Mouse (Mus musculus): ENCODE results near the gene Steap3. TPM values are rescaled to one million over a fixed set of nuclear protein-coding genes. Genes with fewer than 3 reads are reported as not detected.

The Steap3 gene
- polyA plus RNA-seq, 1 experiment from 2014 or later = 2.6 TPM

DNA sequence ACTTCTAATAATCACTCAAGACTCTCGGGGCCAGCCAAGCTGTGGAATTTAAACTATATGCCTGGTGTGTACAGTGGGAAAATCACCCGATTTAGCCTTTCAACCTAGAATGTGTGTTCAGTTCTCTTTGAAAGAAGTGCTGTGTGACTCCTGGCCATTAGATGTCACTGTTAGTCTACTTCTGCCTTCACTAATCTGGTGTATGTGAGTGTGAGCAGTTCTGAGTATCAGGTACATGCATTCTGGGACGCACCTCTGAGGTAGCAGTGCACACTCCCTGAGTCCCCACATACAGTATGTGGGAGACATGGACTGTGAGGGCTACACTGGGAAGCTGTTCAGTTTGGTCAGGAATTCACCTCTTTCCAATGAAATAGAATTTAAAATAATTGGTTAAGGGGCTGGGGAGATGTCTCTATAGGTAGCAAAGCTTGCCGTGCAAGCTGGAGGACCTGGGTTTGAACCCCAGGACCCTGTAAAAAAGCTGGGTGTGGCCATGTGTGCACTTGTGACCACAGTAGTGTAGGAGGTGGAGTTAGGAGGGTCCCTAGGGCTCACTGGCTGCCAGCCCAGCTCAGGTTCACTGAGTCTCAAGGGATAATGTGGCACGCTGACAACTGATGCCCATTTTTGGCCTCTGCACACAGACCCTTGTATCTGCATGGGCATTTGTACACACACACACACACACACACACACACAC, 100.5 kb downstream of the Steap3 start:
- Histone ChIP-seq H3K4me2 (replicated peaks) (no peak overlapping the region), H3K9me3 (no peaks in the 10 kb centered on the region), H3K4me3 (no peak overlapping the region), H3K27ac (no peak overlapping the region), H3K36me3 (no peaks in the 10 kb centered on the region), H3K9ac (no peak overlapping the region), H3K4me1 (no peaks in the 10 kb centered on the region), H3K27me3 (no peaks in the 10 kb centered on the region)
- no peak for ATAC-seq (ENCODE audit: insufficient number of reproducible peaks, insufficient read depth, low FRiP score, low TSS enrichment)
- 59% methylated on average over 5 of the region's 5 CpGs for WGBS

DNA sequence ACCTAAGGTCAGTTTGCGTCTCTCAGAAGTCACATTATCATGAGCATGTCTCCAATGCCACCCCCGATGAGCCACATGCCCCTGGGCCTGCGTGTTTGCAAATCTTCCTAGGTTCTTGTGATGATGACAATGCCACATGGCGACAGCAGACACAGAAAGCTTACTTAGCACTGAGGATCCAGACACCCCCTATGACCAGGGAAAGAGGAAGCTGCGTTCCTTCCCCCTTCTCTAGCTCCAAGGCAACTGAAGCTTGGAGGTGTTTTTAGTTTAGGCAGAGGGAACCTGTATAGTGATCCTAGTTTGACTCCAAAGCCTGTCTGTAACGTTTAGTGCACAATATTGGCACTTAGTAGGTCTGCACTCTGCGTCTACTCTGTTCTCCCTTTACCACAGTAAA, 102.2 kb downstream of the Steap3 start:
- Histone ChIP-seq H3K36me3 (no peaks in the 10 kb centered on the region), H3K4me2 (replicated peaks) (no peak overlapping the region), H3K9ac (no peak overlapping the region), H3K4me1 (no peaks in the 10 kb centered on the region), H3K27me3 (no peaks in the 10 kb centered on the region), H3K9me3 (no peaks in the 10 kb centered on the region), H3K4me3 (no peak overlapping the region), H3K27ac (no peak overlapping the region)
- ATAC-seq (ENCODE audit: insufficient number of reproducible peaks, insufficient read depth, low FRiP score, low TSS enrichment) = no peak
- WGBS = 81% methylated on average over 7 of the region's 7 CpGs

DNA sequence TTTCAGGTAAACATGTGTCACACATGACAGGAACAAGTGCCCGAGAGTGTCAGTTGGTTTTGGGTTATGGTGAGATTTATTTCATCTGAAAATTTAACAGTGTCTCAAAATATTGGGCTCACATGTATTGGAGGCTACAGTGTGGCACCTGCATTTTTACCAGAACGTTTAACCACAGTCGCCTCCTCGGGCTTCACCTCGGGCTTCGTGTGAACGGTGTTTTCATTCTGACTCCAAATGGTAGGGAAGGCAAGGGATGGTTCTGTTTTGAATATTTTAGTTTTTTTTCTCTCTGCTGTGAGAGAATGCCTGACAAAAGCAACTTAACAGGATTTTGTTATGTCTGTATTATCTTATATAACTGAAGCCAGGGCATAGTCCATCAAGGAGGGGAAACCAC, 103.8 kb downstream of the Steap3 start:
- Histone ChIP-seq H3K4me1 (no peaks in the 10 kb centered on the region), H3K4me2 (replicated peaks) (no peak overlapping the region), H3K27me3 (no peaks in the 10 kb centered on the region), H3K36me3 (no peaks in the 10 kb centered on the region), H3K27ac (no peak overlapping the region), H3K9ac (no peak overlapping the region), H3K4me3 (no peak overlapping the region), H3K9me3 (no peaks in the 10 kb centered on the region)
- WGBS = 81% methylated on average over 7 of the region's 7 CpGs
- no peak for ATAC-seq (ENCODE audit: insufficient number of reproducible peaks, insufficient read depth, low FRiP score, low TSS enrichment)

DNA sequence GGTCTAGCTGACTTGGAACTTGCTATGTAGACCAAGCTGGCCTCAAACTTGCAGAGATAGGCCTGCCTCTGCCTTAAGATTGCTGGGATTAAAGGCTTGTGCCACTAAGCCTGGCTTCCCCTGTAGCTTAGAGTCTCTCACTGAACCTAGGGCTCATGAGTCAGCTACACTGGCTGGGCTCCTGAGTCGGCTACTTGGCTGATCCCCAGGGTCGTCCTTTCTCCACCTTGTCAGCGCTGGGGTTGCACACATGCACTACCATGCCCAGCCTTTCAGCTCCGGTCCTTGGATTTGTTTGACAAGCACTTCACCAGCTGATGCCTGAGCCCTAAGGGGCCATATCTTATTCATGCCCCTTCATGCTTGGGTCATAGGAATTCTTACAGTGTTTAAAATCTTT, 104.5 kb downstream of the Steap3 start:
- no peak overlapping the region for H3K4me2 ChIP-seq (replicated peaks)
- H3K27me3 ChIP-seq = no peaks in the 10 kb centered on the region
- no peak for ATAC-seq (ENCODE audit: insufficient number of reproducible peaks, insufficient read depth, low FRiP score, low TSS enrichment)
- H3K4me3 ChIP-seq = no peak overlapping the region
- H3K36me3 ChIP-seq = no peaks in the 10 kb centered on the region
- no peak overlapping the region for H3K9ac ChIP-seq
- H3K4me1 ChIP-seq = no peaks in the 10 kb centered on the region
- H3K27ac ChIP-seq = no peak overlapping the region
- 62% methylated on average over 4 of the region's 4 CpGs for WGBS
- H3K9me3 ChIP-seq = no peaks in the 10 kb centered on the region

DNA sequence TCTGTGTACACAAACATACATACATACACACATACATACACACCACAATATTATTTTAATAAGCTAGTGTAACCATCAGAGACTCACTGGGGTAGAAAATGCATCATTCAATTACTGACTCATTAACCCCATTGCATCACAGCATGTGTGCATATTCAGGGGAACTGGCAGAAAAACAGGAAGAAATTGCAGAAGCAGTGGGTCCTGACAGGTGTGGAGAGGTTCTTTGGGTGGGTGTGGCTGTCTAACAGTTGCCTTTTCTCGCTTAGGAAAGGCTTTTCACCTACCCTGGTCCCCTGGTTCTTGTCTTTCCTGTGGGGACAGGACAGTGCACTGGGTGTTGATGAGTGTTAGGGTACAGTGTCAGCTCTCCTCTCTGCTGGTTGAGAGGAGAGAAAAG, 109.9 kb downstream of the Steap3 start:
- no peak overlapping the region for H3K9ac ChIP-seq
- H3K9me3 ChIP-seq = no peaks in the 10 kb centered on the region
- H3K36me3 ChIP-seq = no peaks in the 10 kb centered on the region
- H3K27ac ChIP-seq = no peak overlapping the region
- WGBS = 71% methylated on average over 1 of the region's 1 CpGs
- peaks cover 7% of the 10 kb centered on the region; the same call in 1 of the 2 replicates for H3K4me1 ChIP-seq
- no peak overlapping the region for H3K4me2 ChIP-seq (replicated peaks)
- no peak for ATAC-seq (ENCODE audit: insufficient number of reproducible peaks, insufficient read depth, low FRiP score, low TSS enrichment)
- H3K4me3 ChIP-seq = no peak overlapping the region
- H3K27me3 ChIP-seq = no peaks in the 10 kb centered on the region

DNA sequence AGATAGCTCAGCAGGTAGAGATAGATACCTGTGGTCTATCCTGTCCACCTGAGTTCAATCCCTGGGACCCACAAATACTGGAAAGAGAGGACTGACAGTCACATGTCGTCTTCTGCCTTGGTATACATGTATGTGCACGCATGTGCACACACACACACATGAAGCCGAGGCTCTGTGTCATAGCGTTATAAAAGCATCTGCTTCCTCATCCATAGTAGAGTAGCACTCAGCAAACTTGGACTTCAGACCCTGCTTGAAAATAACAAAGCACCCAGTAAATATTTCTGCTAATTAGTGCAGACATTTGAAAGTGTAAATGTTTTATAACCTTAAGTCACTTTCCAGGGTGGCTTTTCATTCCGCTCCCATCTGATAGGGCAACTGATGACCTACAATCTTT, 111.0 kb downstream of the Steap3 start:
- 89% methylated on average over 5 of the region's 5 CpGs for WGBS
- no peak overlapping the region for H3K4me2 ChIP-seq (replicated peaks)
- no peak overlapping the region for H3K27ac ChIP-seq
- ATAC-seq (ENCODE audit: insufficient number of reproducible peaks, insufficient read depth, low FRiP score, low TSS enrichment) = no peak
- H3K9ac ChIP-seq = no peak overlapping the region
- no peaks in the 10 kb centered on the region for H3K27me3 ChIP-seq
- peaks cover 7% of the 10 kb centered on the region; the same call in 1 of the 2 replicates for H3K4me1 ChIP-seq
- no peaks in the 10 kb centered on the region for H3K9me3 ChIP-seq
- no peaks in the 10 kb centered on the region for H3K36me3 ChIP-seq
- H3K4me3 ChIP-seq = no peak overlapping the region

DNA sequence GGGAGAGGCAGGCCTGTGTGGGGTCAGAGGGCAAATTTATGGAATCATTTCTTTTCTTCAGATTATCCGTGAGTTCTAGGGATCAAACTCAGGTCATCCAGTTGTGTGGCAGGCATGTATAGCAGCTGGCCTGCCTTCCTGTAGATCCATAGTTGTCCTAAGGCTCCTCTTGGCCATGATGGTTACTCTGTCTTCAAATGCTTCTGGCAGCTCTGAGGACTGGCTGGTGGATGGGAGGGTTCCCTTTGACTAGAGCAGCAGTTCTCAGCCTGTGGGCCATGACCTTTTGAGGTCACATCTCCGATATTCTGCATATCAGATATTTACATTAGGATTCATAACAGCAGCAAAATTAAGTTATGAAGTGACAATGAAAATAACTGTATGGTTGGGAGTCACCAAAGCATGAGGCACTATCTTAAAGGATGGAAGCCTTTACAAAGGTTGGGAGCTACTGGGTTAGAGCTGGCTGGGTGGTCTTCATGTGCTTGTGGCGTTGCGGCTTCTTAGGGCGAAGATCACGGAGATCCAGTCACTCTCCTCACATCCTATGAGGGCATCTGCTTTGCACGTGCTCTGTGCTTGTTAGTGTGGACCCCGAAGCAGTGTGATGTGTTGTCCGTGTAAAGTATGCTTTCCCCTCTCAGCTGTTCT, 113.9 kb downstream of the Steap3 start:
- H3K36me3 ChIP-seq = no peaks in the 10 kb centered on the region
- H3K27me3 ChIP-seq = no peaks in the 10 kb centered on the region
- H3K4me3 ChIP-seq = no peak overlapping the region
- H3K4me1 ChIP-seq = peaks cover 7% of the 10 kb centered on the region; the same call in 1 of the 2 replicates
- WGBS = 82% methylated on average over 9 of the region's 9 CpGs
- no peak for ATAC-seq (ENCODE audit: insufficient number of reproducible peaks, insufficient read depth, low FRiP score, low TSS enrichment)
- no peak overlapping the region for H3K9ac ChIP-seq
- H3K4me2 ChIP-seq (replicated peaks) = no peak overlapping the region
- H3K27ac ChIP-seq = no peak overlapping the region
- H3K9me3 ChIP-seq = no peaks in the 10 kb centered on the region

DNA sequence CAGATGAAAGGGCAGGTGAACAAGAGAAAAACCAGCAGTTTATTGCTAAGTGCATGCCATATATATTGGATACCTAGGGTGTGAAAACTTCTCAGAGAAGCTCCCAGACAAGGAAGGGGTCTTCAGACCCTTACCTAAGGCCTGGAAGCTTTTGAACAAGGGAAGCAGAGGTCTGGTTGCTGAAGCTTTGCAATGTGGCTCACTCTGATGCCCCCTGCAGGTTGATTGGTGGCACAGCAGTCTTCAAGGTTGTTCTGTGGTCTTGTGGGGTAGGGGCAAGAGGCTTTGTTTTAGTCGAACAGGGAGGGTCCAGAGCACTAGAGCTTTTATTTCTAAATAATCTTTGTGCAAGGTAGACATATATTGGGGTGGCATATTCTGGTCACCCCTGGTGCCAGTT, 117.2 kb downstream of the Steap3 start:
- peaks cover 7% of the 10 kb centered on the region; the same call in 1 of the 2 replicates for H3K4me1 ChIP-seq
- WGBS = 30% methylated on average over 1 of the region's 1 CpGs

DNA sequence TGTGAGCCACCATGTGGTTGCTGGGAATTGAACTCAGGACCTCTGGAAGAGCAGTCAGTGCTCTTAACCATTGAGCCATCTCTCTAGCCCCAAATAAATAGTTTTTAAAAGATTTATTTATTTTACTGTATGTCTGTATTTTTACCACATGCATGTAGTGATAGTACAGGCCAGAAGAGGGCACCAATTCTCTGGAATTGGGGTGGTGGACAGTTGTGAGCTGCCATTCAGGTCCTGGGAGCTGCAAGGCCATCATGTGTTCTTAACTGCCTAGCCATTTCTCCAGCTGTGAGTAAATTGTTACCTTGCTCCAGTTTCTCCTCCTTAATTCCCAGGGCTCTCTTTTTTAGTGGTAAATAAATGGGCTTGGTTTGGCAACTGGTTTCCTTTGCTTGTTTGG, 118.3 kb downstream of the Steap3 start:
- Histone ChIP-seq H3K9me3 (no peaks in the 10 kb centered on the region), H3K36me3 (no peaks in the 10 kb centered on the region), H3K27ac (no peak overlapping the region), H3K4me3 (no peak overlapping the region), H3K9ac (no peak overlapping the region), H3K27me3 (no peaks in the 10 kb centered on the region), H3K4me2 (replicated peaks) (no peak overlapping the region), H3K4me1 (no peaks in the 10 kb centered on the region)
- ATAC-seq (ENCODE audit: insufficient number of reproducible peaks, insufficient read depth, low FRiP score, low TSS enrichment) = no peak

More for the DNA sequence above, 117.2 kb downstream of the Steap3 start:
- Histone ChIP-seq H3K9me3 (no peaks in the 10 kb centered on the region), H3K36me3 (no peaks in the 10 kb centered on the region), H3K4me3 (no peak overlapping the region), H3K9ac (no peak overlapping the region), H3K4me2 (replicated peaks) (no peak overlapping the region), H3K27ac (no peak overlapping the region), H3K27me3 (no peaks in the 10 kb centered on the region)
- ATAC-seq (ENCODE audit: insufficient number of reproducible peaks, insufficient read depth, low FRiP score, low TSS enrichment) = no peak

DNA sequence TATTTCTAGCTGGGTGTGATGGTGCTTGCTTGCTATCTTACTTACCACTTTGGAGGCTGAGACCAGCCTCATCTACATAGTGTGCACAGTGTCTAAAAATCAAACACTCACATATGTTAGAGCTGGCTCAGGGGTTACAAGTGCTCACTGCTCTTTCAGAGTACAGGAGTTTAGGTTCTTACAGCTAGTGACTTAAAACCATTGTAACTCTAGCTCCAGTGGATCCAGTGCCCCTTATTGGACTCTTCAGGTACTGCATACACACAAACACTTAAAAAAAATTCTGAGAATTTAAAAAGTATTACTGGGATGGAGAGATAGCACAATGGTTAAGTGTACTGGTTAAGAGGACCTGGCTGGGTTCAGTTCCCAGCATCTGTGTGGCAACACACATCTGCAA, 125.5 kb downstream of the Steap3 start:
- H3K36me3 ChIP-seq = no peaks in the 10 kb centered on the region
- no peak overlapping the region for H3K9ac ChIP-seq
- H3K4me2 ChIP-seq (replicated peaks) = no peak overlapping the region
- H3K4me3 ChIP-seq = no peak overlapping the region
- H3K27ac ChIP-seq = no peak overlapping the region
- no peaks in the 10 kb centered on the region for H3K4me1 ChIP-seq
- no peaks in the 10 kb centered on the region for H3K9me3 ChIP-seq
- no peak for ATAC-seq (ENCODE audit: insufficient number of reproducible peaks, insufficient read depth, low FRiP score, low TSS enrichment)
- no peaks in the 10 kb centered on the region for H3K27me3 ChIP-seq

DNA sequence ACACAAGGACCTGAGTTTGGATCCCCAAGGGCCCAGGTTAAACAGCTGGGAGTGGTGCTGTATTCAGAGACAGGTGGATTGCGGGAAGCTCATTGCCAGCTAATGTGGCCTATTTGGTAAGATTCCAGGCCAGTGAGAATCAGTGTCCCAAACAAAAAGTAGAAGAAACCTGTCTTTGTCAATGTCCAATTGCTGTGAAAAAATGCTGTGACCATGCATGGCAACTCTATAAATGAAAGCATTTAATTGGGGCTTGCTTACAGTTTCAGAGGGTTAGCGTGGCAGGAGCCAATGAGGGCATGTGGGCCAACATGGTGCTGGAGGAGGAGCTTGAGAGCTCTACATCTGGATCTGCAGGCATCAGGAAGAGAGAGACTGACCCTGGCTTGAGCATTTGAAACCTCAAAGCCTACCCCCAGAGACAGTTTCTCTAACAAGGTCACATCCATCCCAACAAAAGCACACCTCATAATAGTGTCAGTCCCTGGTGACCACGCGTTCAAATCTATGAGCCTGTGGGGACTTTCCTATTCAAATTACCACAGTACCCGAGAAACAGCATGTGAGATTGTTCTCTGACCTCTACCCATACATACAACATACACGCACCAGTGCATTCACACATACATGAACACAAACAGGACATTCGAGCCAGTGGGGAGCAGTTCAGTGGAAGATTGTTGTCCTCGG, 126.8 kb downstream of the Steap3 start:
- no peaks in the 10 kb centered on the region for H3K36me3 ChIP-seq
- no peaks in the 10 kb centered on the region for H3K9me3 ChIP-seq
- H3K4me2 ChIP-seq (replicated peaks) = no peak overlapping the region
- no peaks in the 10 kb centered on the region for H3K4me1 ChIP-seq
- no peak for ATAC-seq (ENCODE audit: insufficient number of reproducible peaks, insufficient read depth, low FRiP score, low TSS enrichment)
- 85% methylated on average over 8 of the region's 8 CpGs for WGBS
- H3K27me3 ChIP-seq = no peaks in the 10 kb centered on the region
- no peak overlapping the region for H3K9ac ChIP-seq
- H3K27ac ChIP-seq = no peak overlapping the region
- no peak overlapping the region for H3K4me3 ChIP-seq

DNA sequence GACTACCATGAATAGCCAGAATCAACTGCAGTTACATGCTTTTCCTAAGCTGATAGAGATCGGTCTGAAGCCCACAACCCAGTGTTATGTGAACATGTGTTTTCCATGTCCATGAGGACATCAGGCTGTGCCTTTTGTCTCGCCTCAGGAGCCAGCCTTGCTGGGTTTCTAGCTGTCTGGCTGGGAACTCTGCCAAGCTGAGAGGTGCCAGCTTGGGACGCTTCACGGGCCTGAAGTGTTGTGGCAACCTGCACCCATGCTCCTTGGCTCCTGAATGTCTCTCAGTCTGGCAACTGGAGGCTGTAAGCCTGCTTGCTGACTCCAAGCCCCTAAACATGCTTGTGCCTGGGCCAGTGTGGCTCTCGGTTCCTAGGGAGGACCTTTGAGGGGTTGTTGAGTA, 130.0 kb downstream of the Steap3 start:
- H3K9ac ChIP-seq = no peak overlapping the region
- no peak overlapping the region for H3K4me2 ChIP-seq (replicated peaks)
- no peaks in the 10 kb centered on the region for H3K9me3 ChIP-seq
- no peaks in the 10 kb centered on the region for H3K4me1 ChIP-seq
- no peak for ATAC-seq (ENCODE audit: insufficient number of reproducible peaks, insufficient read depth, low FRiP score, low TSS enrichment)
- no peak overlapping the region for H3K27ac ChIP-seq
- H3K4me3 ChIP-seq = no peak overlapping the region
- WGBS = 77% methylated on average over 5 of the region's 5 CpGs
- H3K36me3 ChIP-seq = no peaks in the 10 kb centered on the region
- H3K27me3 ChIP-seq = no peaks in the 10 kb centered on the region

Measured in embryonic facial prominence, embryonic 12.5 days (tissue).